Mouse (Mus musculus): ENCODE measurements around the gene Shisa8.

- TF ChIP-seq CTCF (IDR thresholded peaks at IDR 0.05; ENCODE audit: control insufficient read depth, insufficient read depth, insufficient read length) (no peak), USF1 (IDR thresholded peaks at IDR 0.05; ENCODE audit: low read depth) (no peak), MYOG (IDR thresholded peaks at IDR 0.05; ENCODE audit: control insufficient read depth, extremely low read depth, insufficient read length) (no peak), MAX (IDR thresholded peaks at IDR 0.05) (no peak), CEBPB (IDR thresholded peaks at IDR 0.05; ENCODE audit: low read depth) (no peak), MYOD1 (IDR thresholded peaks at IDR 0.05; ENCODE audit: control insufficient read depth, insufficient read length, low read depth) (no peak)
Observed at GRCm38 (mm10) chr15:82218778-82219666, 6.4 kb upstream of the Shisa8 start.
